Mouse (Mus musculus) lung, adult 10 weeks (tissue): ENCODE data around the gene Gm5134. TPM values are rescaled to one million over a fixed set of nuclear protein-coding genes. Genes with fewer than 3 reads are reported as not detected.

Experiments
- polyA plus RNA-seq: library from polyadenylated mRNA; stranded (reverse); fragments of 350-450 nt; fragmentation: Illumina TruSeq; extraction: RNeasy Lipid Tissue Mini Kit (QIAGEN cat#74804); gene quantifications from one replicate; pipeline ENCODE4 v1.2.3, GENCODE M21; 2014; ENCODE audit warnings: low read depth, low replicate concordance; ENCODE audit not compliant: insufficient read depth

Gene Gm5134
- not detected for polyA plus RNA-seq

GRCm38 (mm10) chr10:75954381-75954811 is at the start of gene Gm5134:
TSS of gene Gm5134 (plus strand) at chr10:75954514.

GRCm38 (mm10) chr10:75921026-75921725 is 33.1 kb upstream of the Gm5134 start, which contains the start of gene Smarcb1:
TSS of gene Smarcb1 (minus strand) at chr10:75921617.

GRCm38 (mm10) chr10:75932891-75933290 is 21.4 kb upstream of the Gm5134 start, which contains the start of gene Chchd10:
TSS of gene Chchd10 (plus strand) at chr10:75933130.

GRCm38 (mm10) chr10:75935680-75936541 is 18.4 kb upstream of the Gm5134 start, which contains the start of gene Mmp11:
TSS of gene Mmp11 (minus strand) at chr10:75936496.

GRCm38 (mm10) chr10:75940520-75940919 is 13.8 kb upstream of the Gm5134 start, which contains the start of gene Gm867:
TSS of gene Gm867 (minus strand) at chr10:75940672.

GRCm38 (mm10) chr10:75942736-75943477 is 11.4 kb upstream of the Gm5134 start, which contains the start of gene Vpreb3:
TSS of gene Vpreb3 (plus strand) at chr10:75943057.

GRCm38 (mm10) chr10:76032402-76033118 is 78.2 kb downstream of the Gm5134 start, which contains the start of gene Zfp280b:
TSS of gene Zfp280b (plus strand) at chr10:76032650.

Other genes starting within 250 kb of the Gm5134 start
- 11.5 TPM for gene Cabin1, start 190.2 kb upstream of the Gm5134 start, polyA plus RNA-seq
- gene Ddt, start 181.1 kb upstream of the Gm5134 start, polyA plus RNA-seq: 109 TPM
- gene Gm20441, start 173.6 kb upstream of the Gm5134 start, polyA plus RNA-seq: not detected
- 31.9 TPM for gene Gstt3, start 173.1 kb upstream of the Gm5134 start, polyA plus RNA-seq
- 119 TPM for gene Gstt1, start 155.9 kb upstream of the Gm5134 start, polyA plus RNA-seq
- not detected for gene Gstt4, start 132.0 kb upstream of the Gm5134 start, polyA plus RNA-seq
- 32.5 TPM for gene Gstt2, start 117.1 kb upstream of the Gm5134 start, polyA plus RNA-seq
- 126 TPM for gene Mif, start 94.3 kb upstream of the Gm5134 start, polyA plus RNA-seq
- 3.0 TPM for gene Derl3, start 61.1 kb upstream of the Gm5134 start, polyA plus RNA-seq
- gene Smarcb1, start 32.9 kb upstream of the Gm5134 start, polyA plus RNA-seq: 48.8 TPM
- gene Chchd10, start 21.4 kb upstream of the Gm5134 start, polyA plus RNA-seq: 224 TPM
- 22.1 TPM for gene Mmp11, start 18.0 kb upstream of the Gm5134 start, polyA plus RNA-seq
- gene Gm867, start 13.8 kb upstream of the Gm5134 start, polyA plus RNA-seq: 13.9 TPM
- gene Vpreb3, start 11.5 kb upstream of the Gm5134 start, polyA plus RNA-seq: 44.9 TPM
- gene Zfp280b, start 78.1 kb downstream of the Gm5134 start, polyA plus RNA-seq: 2.9 TPM
- not detected for gene Slc5a4b, start 156.4 kb downstream of the Gm5134 start, polyA plus RNA-seq
- gene Slc5a4a, start 192.9 kb downstream of the Gm5134 start, polyA plus RNA-seq: not detected